Mouse (Mus musculus): ENCODE data around the gene Impdh1. TPM values are rescaled to one million over a fixed set of nuclear protein-coding genes. Genes with fewer than 3 reads are reported as not detected.
"Not testable (repeated sequence)": the region's sequence is repeated elsewhere in the genome, so short reads cannot be mapped to it uniquely, and the experiment has no call there.

Gene Impdh1
- 10 to 100 TPM; 56.7 to 58.6 TPM for total RNA-seq (2021)
- long read RNA-seq, experiment 1, transcript Impdh1-201 (14 exons, 2,437 nt) = major isoform, 78 of 106 reads
- long read RNA-seq, experiment 1, transcript Impdh1-202 (15 exons, 2,600 nt) = minor isoform, 6 of 106 reads
- long read RNA-seq, experiment 1, partial matches to known transcripts = 7 of 106 reads
- long read RNA-seq, experiment 1, other reads (novel, unspliced or antisense) = 12 of 106 reads
- long read RNA-seq, experiment 2, transcript Impdh1-201 (14 exons, 2,437 nt) = major isoform, 53 of 79 reads
- long read RNA-seq, experiment 2, transcript Impdh1-207 (15 exons, 2,580 nt) = minor isoform, 5 of 79 reads
- long read RNA-seq, experiment 2, partial matches to known transcripts = 9 of 79 reads
- long read RNA-seq, experiment 2, other reads (novel, unspliced or antisense) = 10 of 79 reads

DNA sequence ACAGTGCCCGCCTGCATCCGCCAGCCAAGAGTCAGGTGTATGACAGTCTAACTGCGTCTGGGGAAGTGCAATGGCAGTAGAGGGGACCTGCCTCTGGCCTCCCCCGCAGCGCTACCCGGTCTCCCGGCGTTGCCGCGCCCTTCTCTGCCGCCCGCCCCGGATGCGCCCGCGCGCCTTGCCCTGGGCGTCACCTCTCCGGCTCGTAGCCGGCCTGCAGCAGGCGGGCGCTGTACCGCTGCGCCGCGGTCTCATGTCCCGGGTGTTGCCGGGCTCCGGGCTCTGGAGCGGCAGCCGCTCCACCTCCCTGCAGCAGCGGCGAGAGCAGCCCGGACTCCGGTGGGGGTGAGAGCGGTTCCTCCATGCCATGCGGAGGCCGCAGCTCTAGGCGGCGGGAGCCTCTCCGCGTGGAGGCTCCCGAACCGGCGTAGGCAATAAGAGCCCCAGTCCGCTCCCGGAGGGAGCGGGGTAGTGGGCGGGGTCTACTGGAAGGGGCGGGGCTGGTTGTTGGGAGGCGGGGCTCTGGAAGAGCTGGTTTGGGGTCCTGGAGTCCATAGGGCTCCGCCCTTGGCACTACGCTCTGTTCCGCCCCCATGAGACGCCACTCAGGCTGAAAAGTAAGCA, at the start of gene Impdh1:
Gene Impdh1, minus strand, starts transcription at position 484 of the 621 bp plus-strand sequence.
- peak; percentile 44 to 57 for DNase-seq (ENCODE audit: low spot score in 2 of 2)

DNA sequence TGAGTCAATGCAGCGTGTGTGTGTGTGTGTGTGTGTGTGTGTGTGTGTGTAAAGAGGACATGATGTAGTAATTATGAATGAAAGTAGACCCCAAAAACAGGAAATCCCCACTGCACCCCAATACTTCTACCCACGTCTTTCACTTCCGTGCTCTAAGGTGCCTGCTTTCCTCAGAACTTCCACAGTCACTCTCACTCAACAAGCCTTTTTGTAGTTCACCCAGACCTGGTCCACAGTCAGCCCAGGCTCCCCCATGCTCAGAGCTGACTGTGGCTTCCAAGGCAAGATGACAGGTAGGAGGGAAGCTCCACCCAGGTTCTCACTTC, 48.3 kb upstream of the Impdh1 start:
- DNase-seq (ENCODE audit: low spot score in 2 of 2) = no peak

DNA sequence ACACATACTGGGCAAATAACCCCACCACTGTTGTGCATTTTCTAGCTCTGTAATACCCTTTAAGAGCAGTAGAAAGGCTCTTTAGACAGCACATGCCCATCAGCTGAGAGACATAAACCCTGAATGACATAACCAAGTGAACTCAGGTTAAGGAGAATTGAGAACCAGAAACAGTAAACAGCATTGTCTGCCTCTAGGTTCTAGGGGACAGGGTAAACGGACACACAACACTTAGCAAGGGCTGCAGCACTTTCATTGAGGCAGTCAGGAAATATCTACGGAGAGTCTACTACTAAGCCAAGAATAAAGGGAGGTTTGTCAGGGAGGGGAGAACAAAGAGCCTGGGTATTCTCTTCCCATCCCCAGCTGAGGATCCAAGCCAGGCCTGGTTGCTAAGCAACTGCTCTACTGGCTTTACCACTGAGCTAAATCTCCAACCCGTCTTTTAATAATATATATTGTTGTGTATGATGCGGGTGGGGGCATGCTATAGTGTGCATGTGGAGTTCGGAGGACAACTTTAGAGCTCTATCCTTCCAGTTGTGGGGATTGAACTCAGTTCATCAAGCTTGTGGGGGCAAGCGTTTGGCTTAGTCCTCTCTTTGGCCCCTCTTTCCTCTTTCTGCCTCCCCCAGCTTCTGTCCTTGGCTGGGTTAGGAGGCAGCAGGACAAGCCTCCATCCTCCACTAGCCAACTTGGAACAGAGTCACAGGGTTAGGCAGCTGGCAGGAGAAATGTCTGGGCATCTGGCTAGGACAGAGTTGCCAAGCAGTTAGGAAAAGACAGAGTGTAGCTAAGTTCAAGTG, 47.7 kb upstream of the Impdh1 start:
- DNase-seq (ENCODE audit: low spot score in 2 of 2) = peak in 1 of 2 experiments; percentile 22

DNA sequence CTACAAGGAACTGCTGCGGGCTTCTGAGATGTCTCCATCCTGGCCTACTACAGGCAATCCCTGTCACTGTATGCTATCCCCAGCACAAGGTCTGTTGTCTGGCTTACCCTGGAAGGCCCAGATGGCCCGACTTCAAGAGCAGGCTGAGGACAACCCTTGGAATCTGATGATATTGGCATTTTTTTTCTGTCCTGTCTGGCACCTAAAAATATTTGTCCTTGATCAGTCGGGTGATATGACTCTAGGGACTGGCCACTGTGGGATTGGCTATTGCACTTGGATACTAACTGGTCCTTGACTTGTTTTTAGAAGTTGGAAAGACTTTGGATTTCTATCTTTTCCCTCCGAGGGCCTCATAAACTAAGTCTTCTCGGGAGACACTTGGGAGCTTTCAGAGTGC, 45.7 kb upstream of the Impdh1 start:
- DNase-seq (ENCODE audit: low spot score in 2 of 2) = no peak

DNA sequence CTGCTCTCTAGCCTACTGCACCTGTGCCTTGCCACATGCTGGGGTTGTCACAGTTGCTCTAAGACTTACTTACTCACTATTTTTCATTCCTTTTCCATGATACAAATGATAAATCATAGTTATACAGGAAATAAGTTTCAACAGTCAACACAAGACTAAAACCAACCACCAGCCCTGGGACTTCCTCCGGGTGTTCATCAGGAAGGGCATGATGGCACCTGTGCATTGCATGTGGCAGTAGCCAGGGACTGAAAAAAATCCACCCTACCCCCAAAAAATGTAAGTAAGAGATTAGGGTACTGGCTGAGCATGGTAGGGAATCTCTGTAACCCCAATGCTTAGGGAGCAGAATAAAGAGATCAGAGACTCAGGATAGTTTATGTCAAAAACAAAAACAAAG, 43.3 kb upstream of the Impdh1 start:
- DNase-seq (ENCODE audit: low spot score in 2 of 2) = no peak

DNA sequence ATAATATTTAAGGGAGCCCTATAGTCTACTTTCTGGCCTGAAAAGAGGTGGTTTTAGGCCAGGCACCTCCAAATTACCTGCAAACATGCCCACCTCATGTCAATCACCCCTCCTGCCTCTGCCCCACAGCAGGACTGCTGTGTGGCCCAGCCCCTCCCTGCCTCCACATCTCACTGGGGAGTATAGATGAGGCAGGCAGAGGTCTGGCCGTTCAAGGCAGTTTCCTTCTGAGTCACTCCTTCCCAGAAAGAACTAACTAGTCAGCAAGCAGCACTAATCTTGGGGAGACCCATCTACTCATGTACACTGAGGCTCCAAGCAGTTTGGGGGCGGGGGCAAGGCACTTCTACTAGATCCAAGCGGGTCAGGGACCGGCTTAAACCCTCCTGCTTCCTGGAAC, 30.9 kb upstream of the Impdh1 start:
- no peak for DNase-seq (ENCODE audit: low spot score in 2 of 2)

DNA sequence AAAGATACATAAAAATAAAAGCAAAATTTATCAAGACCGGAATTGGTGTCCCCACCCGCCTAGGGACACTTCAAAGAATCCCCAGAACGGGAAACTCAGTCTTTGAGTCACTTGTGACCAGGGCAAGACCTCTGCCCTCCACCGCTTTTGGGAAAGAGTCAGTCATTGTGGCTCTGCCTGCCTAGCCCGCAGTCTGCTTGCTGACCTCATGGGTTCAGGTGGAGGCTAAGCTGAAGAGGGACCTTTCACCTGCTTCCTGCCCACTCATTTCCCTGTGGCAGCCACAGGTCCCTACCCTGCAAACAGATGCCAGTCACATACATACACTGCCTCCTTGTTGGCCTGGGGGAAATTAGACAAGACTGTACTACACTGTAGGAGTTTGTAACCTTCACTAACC, 30.4 kb upstream of the Impdh1 start:
- DNase-seq (ENCODE audit: low spot score in 2 of 2) = no peak

DNA sequence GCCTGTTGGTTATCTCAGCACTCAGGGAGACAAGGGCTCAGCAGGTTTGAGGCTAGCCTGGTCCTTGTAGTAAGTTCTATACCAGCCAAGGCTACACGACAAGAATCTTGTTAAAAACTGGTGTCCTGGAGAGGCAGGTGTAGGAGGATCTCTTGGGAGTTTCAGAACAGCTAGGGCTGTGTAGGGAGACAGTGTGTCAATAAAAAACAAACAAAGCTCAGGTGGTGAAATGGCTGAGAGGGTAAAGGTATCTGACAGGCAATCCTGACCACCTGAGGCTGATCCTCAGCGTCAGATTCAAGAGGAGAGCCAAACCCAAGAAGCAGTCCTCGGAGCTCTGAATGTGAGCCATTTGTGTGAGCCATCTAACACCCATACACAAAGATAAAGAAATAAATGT, 30.0 kb upstream of the Impdh1 start:
- no peak for DNase-seq (ENCODE audit: low spot score in 2 of 2)

DNA sequence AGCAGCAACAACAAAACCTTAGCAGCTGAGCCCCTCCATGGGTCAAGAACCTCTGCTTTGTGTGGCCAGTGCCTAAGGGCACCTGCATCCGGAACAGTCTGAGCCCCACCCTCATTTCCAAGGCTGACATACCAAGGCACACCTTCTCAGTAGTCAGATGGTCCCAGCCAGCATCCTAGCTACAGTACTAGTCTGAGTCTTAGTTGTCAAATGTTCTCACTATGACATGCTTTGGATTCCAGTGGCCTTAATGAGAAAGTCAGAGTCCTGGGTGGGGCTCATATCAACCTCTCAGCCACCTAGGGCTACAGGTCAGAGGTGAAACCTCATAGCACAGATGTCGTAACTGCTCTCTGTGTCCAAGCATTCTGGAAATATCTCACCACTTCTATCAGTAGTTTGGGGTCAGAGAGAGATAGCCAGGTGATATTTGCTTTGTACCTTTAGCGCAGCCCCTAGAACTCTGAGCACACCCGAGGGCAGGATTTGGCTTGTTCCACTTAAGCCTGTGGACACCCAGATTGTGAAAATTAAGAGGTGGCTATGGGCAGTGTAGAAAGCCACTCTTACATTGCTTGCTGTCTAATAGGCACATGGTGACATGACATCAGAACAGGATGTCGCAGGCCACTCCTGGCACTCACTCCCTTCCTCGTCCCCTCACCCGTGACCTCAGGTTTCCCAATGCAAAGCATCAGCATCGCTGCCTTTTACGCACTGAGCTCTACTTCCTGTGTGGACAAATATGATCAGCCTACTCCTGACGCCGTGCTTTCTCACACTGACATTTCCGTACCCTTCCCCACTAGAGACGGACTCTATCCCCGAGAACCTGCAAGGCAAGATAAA, 29.3 kb upstream of the Impdh1 start:
- DNase-seq (ENCODE audit: low spot score in 2 of 2) = no peak

DNA sequence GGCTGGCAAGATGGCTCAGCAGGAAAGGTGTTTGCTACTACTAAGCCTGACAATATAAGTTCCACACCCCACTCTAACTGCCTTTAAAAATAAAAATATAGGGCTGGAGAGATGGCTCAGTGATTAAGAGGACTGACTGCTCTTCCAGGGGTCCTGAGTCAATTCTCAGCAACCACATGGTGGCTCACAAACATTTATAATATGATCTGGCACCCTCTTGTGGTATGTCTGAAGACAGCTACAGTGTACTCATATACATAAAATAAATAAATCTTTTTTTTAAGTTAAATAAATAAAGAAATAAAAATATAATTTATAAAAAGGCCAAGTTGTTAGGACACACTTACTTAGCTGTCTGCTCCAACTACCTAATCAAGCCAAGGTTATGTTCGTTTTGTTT, 26.1 kb upstream of the Impdh1 start:
- DNase-seq (ENCODE audit: low spot score in 2 of 2) = no peak

DNA sequence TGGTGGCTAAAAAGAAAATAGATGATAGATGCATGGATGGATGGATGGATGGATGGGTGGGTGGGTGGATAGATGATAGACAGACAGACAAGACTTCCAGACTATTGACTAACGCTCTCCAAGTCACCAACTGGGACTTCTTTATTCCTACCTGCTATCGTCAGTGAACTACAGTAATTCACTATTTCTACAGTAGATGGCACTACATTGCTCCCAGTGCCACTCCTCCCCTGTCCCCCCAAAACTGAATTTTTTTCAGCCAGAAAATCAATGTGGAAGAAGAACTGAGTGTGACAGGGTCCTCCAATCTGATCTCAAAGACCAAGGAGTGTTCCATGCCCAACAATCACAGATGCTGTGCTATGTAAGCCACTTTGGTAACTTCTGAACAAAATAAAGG, 25.5 kb upstream of the Impdh1 start:
- DNase-seq (ENCODE audit: low spot score in 2 of 2) = no peak

DNA sequence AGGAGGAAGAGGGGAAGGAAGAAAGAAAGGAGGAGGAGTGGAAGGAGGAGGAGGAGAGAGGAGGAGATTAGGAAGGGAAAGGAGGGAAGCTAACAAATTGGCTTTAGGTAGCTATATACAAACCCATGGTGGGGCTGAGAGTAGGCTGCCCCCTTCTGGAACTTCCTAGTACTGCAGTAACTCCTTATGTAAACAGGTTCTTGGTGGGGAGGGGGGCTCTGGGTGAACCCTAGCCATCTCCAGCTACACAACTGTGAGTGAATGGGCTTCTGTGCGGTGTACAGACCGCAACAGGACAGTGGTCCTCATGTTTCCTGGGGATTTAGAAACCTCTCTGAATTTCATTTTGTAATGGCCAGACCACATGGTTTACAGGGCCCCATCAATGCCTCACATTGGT, 24.6 kb upstream of the Impdh1 start:
- peak in 1 of 2 experiments; percentile 61 for DNase-seq (ENCODE audit: low spot score in 2 of 2)

DNA sequence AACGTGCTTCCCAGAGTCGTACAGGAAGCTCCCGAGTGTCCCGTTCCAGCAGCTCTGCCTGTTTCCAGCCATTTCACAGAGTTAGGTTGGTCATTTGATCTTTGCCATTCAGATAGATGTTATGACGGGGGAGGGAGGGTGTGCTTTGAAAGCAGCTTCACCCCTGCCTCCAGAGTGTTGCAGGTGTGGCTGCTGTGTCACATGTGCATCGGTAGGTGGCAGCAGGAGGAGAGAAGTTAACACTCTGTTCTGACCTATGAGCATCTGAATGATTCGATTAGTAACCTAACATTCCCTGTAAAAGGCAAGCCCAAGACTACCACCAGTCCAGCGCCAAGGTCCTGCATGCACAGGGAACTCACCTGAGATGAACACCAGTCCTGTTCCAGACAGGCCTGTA, 18.1 kb upstream of the Impdh1 start:
- no peak for DNase-seq (ENCODE audit: low spot score in 2 of 2)

DNA sequence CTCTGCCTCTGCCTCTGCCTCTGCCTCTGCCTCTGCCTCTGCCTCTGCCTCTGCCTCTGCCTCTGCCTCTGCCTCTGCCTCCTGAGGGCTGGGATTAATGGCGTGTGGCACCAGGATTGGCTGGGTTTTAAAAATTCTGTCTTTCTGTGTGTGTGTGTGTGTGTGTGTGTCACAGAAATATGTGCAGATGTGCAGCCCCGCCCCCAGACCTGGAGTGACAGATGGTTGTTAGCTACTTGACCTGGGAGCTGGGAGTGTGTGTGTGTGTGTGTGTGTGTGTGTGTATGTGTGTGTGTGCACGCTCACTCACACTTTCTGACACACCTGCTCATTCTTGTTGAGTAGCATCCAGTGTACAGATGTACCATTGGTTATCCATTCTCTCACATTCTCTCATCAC, 17.5 kb upstream of the Impdh1 start:
- no peak for DNase-seq (ENCODE audit: low spot score in 2 of 2)

DNA sequence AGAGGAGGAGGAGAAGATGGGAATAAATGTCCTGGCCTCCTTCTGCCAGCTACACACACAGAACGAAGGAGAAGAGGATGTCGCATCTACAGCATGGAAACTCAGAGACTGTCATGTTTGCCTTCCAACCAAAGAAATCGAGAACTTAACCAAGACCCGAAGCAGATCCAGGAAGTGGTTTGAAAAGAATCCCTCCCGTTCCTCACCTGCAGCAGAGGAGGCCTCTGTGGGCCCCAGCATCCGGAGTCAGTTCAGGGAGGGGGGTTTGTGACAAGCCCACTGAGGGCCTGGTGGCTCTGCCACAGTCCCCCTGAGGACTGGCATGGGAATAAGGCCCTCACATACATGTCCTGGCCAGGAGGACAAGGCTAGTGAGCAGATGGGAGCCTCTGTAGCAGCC, 16.2 kb upstream of the Impdh1 start:
- DNase-seq (ENCODE audit: low spot score in 2 of 2) = no peak

DNA sequence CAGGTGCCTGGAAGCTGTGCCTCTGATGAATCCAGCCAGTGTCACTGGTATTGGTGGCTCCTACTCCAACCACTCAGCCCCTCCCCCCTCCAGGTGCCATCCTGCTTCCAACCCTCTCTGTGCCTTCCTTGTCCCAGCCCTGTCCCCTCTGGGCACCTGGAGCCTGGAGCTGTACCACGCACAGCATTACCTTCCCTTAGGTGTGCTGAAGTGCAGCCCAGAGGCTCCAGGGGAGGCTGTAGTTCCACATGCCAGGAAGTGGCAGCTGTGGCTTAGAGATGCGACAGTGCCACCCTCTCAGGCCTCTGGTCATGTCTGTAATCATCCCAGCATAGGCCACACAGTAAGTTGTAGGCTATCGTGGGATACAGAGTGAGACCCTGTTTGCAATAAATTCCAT, 15.6 kb upstream of the Impdh1 start:
- no peak for DNase-seq (ENCODE audit: low spot score in 2 of 2)

DNA sequence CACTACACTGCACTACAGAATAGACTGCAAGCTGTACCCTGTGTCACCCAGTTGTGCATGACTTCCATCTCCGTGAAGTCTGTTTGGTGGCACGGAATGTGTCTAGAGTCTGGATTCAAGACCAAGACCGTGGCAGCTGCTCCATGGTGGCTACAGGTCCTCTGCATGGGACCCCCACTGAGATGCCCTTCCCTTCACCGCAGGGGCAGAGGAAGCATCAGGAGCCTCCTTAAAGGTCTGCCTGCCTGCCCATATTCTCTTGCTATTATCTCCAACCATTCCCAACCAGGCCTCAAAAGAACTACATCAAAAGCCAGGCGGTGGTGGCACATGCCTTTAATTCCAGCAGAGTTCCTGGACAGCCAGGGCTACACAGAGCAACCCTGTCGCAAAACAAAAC, 14.2 kb upstream of the Impdh1 start:
- no peak for DNase-seq (ENCODE audit: low spot score in 2 of 2)

DNA sequence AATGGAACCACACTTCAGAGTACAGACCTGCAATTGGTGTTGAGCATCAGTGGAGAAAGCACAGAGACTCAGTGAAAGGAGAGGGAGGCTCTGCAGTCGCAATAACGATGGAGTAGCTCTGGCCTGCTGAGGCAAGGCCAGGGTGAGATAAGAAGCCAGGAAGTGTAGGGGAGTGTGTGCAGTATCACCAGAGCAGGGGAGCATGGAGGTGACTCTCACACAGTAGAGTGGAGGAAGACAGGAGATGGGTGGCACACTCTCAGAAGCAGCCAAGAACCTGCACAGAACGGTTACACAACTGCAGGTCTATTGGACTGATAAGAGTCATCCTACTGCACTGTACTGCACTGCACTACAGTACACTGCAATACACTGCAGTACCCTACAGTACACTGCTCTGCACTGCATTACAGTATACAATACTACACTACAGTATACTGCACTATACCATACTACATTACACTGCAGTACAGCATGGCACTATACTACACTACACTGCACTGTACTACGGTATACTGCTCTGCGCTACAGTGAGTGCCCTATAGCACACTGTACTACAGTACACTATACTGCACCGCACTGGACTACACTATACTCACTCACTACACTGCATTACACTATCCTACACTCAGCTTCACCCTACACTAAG, 13.2 kb upstream of the Impdh1 start:
- DNase-seq (ENCODE audit: low spot score in 2 of 2) = no peak

DNA sequence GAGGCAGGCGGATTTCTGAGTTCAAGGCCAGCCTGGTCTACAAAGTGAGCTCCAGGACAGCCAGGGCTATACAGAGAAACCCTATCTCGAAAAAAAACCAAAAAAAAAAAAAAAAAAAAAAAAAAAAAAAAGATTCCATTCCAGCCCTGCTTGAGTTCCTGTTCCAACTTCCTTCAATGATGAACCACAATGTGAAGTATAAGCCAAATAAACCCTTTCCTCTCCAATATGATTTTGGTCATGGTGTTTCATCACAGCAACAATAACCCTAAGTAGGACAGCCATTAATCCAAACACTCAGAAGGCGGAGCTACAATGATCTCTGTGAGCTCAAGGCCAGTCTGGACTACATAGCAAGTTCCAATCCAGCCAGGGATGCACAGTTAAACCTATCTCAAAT, 1.6 kb upstream of the Impdh1 start:
- not testable (repeated sequence) for DNase-seq (ENCODE audit: low spot score in 2 of 2)

DNA sequence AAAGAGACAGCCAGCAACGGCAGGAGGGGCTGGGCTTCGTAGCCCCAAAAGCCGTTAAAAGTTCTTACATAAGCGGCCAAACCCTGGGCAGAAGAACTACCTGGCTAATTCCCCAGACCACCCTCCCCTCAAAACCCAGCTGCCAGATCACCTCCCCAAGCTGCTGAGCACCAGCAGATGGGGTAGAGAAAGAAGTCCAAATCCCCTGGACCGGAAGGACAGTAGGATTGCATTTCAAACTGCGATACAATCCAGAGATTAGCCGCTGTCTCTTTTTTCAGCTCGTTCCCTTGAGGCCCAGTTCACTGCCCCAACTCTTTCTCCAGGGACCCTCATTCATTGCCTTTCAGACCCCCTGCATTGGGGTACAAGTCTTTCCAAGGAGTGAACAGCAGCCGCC, 983 bp downstream of the Impdh1 start:
- no peak for DNase-seq (ENCODE audit: low spot score in 2 of 2)

DNA sequence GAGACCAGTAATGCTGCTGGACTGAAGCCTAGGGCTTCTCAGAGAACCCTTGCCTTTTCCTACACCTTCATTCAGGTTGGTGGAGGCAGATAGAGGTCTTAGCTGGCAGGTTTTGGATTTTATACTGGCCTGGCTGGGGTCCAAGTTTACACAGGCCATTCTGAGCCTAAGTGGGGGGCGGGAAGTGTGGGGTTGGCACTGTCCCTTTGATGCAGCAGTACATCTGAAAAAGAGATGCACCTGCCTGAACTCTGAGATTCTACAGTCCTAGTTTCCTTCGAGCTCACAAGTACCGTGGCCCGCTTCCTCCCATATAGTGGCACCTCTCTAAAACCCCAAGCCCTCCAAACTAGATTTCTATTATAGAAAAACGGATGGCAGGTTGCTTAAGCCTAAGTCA, 1.4 kb downstream of the Impdh1 start:
- DNase-seq (ENCODE audit: low spot score in 2 of 2) = no peak
